Mouse (Mus musculus) cerebellum, adult 8-10 months (tissue): ENCODE results near the gene Sult1a1.
"Not testable (repeated sequence)": the region's sequence is repeated elsewhere in the genome, so short reads cannot be mapped to it uniquely, and the experiment has no call there.

Experiments
- DNase-seq: peaks from one replicate; pipeline ENCODE4 v3.0.0; 2022

Sult1a1 gene

GRCm38 (mm10) chr7:126696303-126696702 lies 20.1 kb upstream of the Sult1a1 start:
- DNase-seq: no peak

DNA sequence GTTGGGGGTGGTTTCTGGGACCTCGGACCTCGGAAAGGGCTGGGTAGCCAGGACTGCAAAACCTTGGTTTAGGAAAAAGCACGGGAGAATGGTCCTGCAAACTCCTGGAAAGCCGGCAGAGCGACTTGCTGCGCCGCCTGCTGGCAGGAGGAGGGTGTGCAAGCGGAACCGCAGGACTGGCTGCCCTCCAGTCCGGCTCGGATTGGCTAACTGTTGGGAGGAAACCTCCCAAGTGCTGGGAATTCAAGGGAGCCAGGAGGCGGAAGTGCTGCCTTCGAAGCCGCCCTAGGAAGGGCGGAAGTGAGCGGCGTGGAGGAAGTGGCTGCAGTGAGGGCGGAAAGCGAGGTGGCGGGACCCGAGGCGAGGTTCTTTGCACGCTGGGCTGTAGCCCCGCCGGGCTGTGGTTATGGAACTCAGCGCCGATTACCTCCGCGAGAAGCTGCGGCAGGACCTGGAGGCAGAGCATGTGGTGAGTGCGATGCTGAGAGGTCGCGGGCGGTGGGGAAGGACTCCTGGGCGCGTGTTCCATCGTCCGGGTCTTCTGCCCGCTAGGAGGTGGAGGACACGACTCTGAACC lies 19.5 kb upstream of the Sult1a1 start, which contains the start of gene Slx1b:
Gene Slx1b (minus strand): TSS at position 154 of the 577 bp plus-strand sequence.
- peak; percentile 92 for DNase-seq

- DNase-seq: no peak
Measured at GRCm38 (mm10) chr7:126695210-126695611, 19.0 kb upstream of the Sult1a1 start, which contains the start of gene Bola2. Gene Bola2, plus strand, starts transcription at chr7:126695401.

- DNase-seq: no peak
Measured at GRCm38 (mm10) chr7:126694441-126695051, 18.3 kb upstream of the Sult1a1 start.

DNA sequence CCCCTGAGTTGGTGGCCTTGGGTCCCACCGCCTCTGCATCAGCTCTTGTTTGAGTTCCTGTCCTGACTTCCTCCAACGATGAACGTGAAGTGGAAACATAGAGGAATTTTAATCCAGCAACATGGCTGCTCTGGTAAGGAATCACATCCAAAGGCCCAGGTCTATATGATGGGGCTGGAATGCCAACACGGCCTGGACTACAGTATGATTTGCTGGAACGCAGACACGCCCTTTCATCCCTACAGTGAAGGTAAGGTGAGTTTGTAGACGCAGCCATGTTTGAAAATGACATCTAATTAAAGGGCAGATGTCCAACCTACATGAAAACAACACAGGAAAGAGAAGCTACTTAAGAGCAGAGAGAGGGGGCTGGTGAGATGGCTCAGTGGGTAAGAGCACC lies 17.5 kb upstream of the Sult1a1 start:
- DNase-seq: no peak

- DNase-seq: peak; percentile 75
Measured at GRCm38 (mm10) chr7:126693256-126693655, 17.0 kb upstream of the Sult1a1 start.

- DNase-seq: no peak
Measured at GRCm38 (mm10) chr7:126692426-126692825, 16.2 kb upstream of the Sult1a1 start.

- DNase-seq: no peak
Measured at GRCm38 (mm10) chr7:126691676-126692075, 15.4 kb upstream of the Sult1a1 start.

GRCm38 (mm10) chr7:126690737-126691136 lies 14.5 kb upstream of the Sult1a1 start:
- no peak for DNase-seq

- no peak for DNase-seq
Measured at GRCm38 (mm10) chr7:126689021-126689420, 12.8 kb upstream of the Sult1a1 start.

GRCm38 (mm10) chr7:126688156-126688555 lies 11.9 kb upstream of the Sult1a1 start:
- not testable (repeated sequence) for DNase-seq

DNA sequence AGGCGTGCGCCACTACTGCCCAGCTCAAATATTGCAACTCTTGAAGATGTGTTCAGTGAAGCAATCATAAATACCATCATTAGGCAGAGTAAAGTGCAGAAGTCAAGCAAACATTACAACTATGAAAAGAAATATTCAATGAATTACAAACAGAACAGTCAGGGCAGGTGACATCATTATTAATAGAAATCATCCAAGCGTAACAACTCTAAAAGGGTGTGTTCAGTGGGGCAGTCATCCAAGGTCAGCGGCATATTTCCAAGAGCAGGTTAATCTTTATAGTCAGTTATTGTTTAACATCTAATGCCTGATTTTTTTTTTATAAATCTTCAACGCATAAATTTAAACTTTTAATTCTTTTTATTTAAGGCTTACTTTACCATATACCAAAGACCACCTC lies 5.0 kb upstream of the Sult1a1 start:
- no peak for DNase-seq

DNA sequence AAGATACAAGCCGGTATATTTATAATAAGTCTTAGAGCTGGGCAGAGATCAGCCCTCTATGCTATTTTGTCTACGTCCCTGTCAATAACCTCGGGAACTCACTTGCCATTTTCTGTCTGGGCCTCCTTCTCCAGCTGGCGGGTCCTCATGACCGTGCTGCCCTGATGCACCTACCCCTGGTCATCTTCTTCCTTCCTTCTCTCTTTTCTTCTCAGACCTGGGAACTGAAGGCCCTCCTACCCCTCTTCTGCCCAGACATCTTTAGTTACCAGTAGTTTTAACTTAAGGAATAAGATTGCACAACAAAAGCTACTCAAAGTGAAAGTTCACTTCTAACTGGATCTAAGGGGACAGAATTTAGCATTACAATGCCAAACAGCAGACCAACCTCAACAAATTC lies 3.5 kb upstream of the Sult1a1 start:
- no peak for DNase-seq

GRCm38 (mm10) chr7:126678545-126679341 lies 2.5 kb upstream of the Sult1a1 start:
- DNase-seq: no peak

- DNase-seq: no peak
Measured at GRCm38 (mm10) chr7:126676631-126677220, 494 bp upstream of the Sult1a1 start.

DNA sequence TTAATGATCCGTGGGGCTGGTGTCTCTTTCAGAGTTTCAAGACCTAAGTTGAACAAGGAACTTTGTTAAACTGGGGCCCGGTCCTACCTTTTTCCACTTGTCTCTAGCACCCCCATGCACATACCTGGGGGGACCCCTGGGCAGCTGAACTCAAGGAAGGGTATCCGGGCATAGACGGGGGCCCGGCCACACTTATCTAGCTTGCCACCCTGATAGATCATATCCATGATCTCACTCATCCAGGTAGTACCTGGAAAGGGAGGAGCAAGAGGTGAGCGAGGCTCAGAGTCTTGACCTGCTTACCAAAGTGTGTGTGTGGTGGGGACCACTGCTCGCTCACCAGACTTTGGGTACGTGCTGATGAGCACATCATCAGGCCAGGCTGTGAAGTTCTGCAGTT lies 1.1 kb downstream of the Sult1a1 start:
- no peak for DNase-seq

DNA sequence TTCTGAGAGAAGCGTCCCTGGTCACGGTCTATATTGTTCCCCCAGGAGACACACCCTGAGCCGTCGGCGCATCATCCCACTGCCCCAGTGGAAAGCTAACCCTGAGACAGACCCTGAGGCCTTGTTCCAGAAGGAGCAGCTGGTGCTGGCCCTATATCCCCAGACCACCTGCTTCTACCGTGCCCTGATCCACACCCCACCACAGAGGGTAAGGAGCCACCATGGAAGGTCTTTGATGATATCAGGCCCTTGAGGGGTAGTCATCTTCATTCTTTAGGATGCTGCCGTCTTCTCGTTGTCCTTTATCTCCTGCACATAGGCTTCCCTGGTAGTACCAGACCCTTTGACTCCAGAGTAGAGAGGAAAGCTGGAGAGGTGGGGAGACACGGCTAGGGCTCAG lies 4.1 kb downstream of the Sult1a1 start:
- no peak for DNase-seq

- DNase-seq: no peak
Measured at GRCm38 (mm10) chr7:126670152-126670551, 6.1 kb downstream of the Sult1a1 start.

DNA sequence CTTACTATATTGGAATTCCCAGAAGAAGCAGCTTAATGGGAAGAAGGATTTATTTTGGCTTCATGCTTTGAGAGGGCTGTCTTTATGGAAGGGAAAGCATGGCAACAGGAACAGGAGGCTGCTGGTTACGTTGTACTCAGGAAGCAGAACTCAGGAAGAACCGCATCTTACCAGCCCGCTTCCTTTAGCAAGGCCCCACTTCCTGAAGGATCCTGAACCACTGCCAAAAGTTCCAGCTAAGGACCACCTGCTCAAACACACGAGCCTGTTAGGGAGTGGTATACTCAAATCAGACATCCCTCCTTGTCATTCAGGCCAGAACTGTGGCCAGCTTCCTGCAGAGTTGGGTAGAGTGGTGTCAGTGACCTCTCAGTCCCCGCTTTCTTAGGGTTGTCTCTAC lies 7.8 kb downstream of the Sult1a1 start:
- DNase-seq: no peak

DNA sequence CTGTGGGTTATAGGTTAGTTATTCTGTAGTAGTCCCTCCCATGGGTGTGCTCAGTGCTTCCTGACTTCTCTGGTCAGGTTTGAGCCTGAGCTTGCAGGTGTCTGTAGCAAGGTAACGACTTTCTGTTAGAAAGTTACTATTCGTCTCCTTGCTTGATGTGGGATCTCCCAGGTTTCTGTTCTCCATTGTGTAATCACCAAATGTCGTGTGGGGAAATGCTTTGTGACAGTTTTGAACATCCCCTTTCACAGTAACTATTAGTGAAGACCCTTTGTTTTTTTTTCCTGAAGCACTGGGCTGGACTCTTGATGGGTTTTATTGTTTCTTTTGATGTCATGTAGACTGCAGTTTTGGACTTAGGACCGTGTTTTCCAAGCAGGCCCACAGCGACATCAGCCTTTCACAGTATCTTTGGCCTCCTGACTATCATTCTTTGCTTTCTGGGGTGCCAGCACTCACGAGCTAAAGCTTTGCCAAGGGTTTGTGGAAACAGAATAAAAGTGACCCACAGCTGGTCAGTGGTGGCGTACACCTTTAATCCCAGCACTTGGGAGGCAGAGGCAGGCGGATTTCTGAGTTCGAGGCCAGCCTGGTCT lies 8.6 kb downstream of the Sult1a1 start:
- no peak for DNase-seq

DNA sequence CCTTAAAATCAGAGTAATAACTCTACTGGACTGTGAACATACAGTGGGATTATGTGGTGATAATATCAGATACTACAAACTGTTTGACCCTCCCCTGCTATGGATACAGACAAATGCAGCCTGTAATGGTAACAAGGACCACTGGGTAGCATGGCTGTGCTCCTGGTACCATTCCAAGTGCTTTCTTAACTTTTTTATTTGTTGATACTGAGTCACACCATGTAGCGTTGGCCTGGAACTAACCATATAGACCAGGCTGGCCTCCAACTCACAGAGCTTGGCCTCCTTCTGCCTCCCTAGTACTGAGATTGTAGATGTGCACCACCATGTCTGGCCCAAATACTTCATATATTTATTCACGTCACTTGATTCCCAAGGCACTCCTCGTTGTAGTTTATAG lies 11.0 kb downstream of the Sult1a1 start:
- no peak for DNase-seq

GRCm38 (mm10) chr7:126663646-126664045 lies 12.6 kb downstream of the Sult1a1 start:
- no peak for DNase-seq

DNA sequence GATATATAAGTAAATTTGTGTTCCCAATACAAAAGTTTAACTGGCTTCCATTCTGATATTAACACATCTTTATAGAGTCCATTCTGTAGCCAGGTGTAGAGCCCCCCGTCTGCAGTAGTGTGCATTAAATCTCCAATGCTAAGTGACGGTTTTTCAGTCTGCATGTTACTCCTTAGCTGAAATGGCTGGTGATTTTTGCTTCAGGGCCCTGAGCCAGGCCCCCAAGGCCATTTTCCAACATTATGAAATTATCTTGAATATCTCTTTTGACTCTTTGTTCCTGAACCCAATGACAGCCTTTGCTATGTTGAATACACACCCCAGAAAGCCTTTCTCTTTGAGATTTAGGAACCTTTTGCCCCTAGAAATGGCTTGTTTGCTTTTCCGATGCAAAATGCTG lies 16.5 kb downstream of the Sult1a1 start:
- DNase-seq: no peak
